Mouse (Mus musculus) heart, embryonic 11.5 days (tissue): Measurements from ENCODE around the gene Olfr907. TPM values are rescaled to one million over a fixed set of nuclear protein-coding genes. Genes with fewer than 3 reads are reported as not detected.

Experiments
- polyA plus RNA-seq: library from polyadenylated mRNA; unstranded; fragments of >200 nt; fragmentation: Nextera tagmentation; extraction: Ambion mirVana; gene quantifications from 2 replicates; pipeline ENCODE4 v1.2.1, GENCODE M21; 2014

Olfr907 gene
- polyA plus RNA-seq, 1 experiment from 2014 or later = not detected

Other genes with a start within 250 kb of the Olfr907 start
- gene Olfr143, start 243.0 kb upstream of the Olfr907 start, polyA plus RNA-seq = not detected in 2 replicates
- not detected in 2 replicates for gene Olfr895, start 227.9 kb upstream of the Olfr907 start, polyA plus RNA-seq
- gene Olfr896-ps1, start 204.7 kb upstream of the Olfr907 start, polyA plus RNA-seq = not detected in 2 replicates
- gene Olfr25, start 166.7 kb upstream of the Olfr907 start, polyA plus RNA-seq = not detected in 2 replicates
- not detected in 2 replicates for gene Olfr898, start 147.4 kb upstream of the Olfr907 start, polyA plus RNA-seq
- not detected in 2 replicates for gene Olfr250, start 128.9 kb upstream of the Olfr907 start, polyA plus RNA-seq
- gene Olfr251, start 118.7 kb upstream of the Olfr907 start, polyA plus RNA-seq = not detected in 2 replicates
- gene Olfr147, start 94.1 kb upstream of the Olfr907 start, polyA plus RNA-seq = not detected in 2 replicates
- not detected in 2 replicates for gene Olfr901, start 66.3 kb upstream of the Olfr907 start, polyA plus RNA-seq
- not detected in 2 replicates for gene Olfr902, start 48.1 kb upstream of the Olfr907 start, polyA plus RNA-seq
- gene Olfr904, start 32.7 kb upstream of the Olfr907 start, polyA plus RNA-seq = not detected in 2 replicates
- gene Olfr905, start 24.7 kb upstream of the Olfr907 start, polyA plus RNA-seq = not detected in 2 replicates
- gene Olfr906, start 8.7 kb upstream of the Olfr907 start, polyA plus RNA-seq = not detected in 2 replicates
- gene Olfr911-ps1, start 25.8 kb downstream of the Olfr907 start, polyA plus RNA-seq = not detected in 2 replicates
- not detected in 2 replicates for gene Olfr910, start 42.0 kb downstream of the Olfr907 start, polyA plus RNA-seq
- gene Olfr912, start 84.4 kb downstream of the Olfr907 start, polyA plus RNA-seq = not detected in 2 replicates
- not detected in 2 replicates for gene Olfr913, start 97.0 kb downstream of the Olfr907 start, polyA plus RNA-seq
- not detected in 2 replicates for gene Olfr914, start 109.3 kb downstream of the Olfr907 start, polyA plus RNA-seq
- gene Olfr916, start 164.1 kb downstream of the Olfr907 start, polyA plus RNA-seq = not detected in 2 replicates
- gene Olfr917, start 170.0 kb downstream of the Olfr907 start, polyA plus RNA-seq = not detected in 2 replicates
- not detected in 2 replicates for gene Olfr918, start 178.8 kb downstream of the Olfr907 start, polyA plus RNA-seq
- gene Olfr919, start 207.9 kb downstream of the Olfr907 start, polyA plus RNA-seq = not detected in 2 replicates
- gene Vwa5a, start 222.5 kb downstream of the Olfr907 start, polyA plus RNA-seq = 19.0 and 22.5 TPM in 2 replicates